Mouse (Mus musculus): ENCODE data around the gene Jsrp1.
"Not testable (repeated sequence)": the region's sequence is repeated elsewhere in the genome, so short reads cannot be mapped to it uniquely, and the experiment has no call there.

Jsrp1 gene

DNA sequence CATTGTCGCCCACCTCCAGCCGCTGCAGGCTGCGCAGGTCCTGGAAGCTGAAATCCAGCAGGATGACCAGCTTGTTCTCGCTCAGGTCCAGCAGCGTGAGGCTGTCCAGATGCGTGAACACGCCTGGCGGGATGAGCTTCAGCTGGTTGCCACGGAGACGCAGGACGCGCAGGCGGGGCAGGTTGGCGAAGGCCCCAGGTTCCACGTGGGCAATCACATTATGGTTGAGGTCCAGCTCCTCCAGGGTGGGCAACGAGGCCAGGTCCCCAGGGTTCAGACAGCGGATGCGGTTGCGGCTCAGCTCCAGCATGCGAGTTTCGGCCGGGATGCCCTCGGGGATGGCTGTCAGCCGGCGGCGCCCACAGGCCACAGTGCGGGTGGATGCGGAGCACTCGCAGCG lies 22.3 kb upstream of the Jsrp1 start:
- no peak for DNase-seq (ENCODE audit: low read depth in 1 of 2, low spot score in 2 of 2)

DNA sequence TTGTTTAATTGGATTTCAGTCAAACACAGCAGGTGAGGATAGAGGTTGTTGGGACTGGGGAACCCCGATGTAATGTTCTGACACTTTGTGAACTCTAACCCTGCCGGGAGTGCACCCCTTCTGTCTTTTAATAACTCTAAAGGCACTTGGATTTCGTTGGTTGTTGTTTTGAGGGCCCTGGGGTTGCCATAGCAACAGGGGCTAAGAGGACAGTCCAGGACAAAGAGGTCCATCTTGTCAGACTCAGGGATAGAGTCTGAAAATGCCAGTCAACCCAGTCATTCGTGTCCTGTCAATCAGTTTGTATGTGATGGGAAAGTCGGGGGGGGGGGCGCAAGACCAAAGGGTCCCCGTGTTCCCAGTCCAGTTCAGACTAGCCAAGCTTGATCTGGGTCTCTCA lies 19.5 kb upstream of the Jsrp1 start:
- no peak for DNase-seq (ENCODE audit: low read depth in 1 of 2, low spot score in 2 of 2)

DNA sequence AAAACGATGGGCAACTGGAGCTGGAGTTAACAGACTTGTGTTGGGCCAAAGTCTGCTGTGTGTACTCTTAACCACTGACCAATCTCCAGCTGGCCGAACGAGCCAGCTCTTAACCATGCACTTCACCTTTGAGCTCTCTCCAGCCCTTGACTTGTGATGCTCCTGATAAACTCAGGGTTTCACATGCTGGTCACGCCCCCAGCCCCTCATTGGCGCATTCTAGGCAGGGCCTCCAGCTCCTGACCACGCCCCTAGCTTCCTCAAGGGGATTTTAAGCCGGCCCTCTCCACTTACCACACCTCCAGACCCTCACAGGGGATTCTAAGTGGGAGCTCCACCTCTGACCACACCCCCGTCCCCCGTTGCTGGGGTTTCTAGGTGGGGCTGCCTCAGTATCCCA lies 17.8 kb upstream of the Jsrp1 start:
- no peak for DNase-seq (ENCODE audit: low read depth in 1 of 2, low spot score in 2 of 2)

DNA sequence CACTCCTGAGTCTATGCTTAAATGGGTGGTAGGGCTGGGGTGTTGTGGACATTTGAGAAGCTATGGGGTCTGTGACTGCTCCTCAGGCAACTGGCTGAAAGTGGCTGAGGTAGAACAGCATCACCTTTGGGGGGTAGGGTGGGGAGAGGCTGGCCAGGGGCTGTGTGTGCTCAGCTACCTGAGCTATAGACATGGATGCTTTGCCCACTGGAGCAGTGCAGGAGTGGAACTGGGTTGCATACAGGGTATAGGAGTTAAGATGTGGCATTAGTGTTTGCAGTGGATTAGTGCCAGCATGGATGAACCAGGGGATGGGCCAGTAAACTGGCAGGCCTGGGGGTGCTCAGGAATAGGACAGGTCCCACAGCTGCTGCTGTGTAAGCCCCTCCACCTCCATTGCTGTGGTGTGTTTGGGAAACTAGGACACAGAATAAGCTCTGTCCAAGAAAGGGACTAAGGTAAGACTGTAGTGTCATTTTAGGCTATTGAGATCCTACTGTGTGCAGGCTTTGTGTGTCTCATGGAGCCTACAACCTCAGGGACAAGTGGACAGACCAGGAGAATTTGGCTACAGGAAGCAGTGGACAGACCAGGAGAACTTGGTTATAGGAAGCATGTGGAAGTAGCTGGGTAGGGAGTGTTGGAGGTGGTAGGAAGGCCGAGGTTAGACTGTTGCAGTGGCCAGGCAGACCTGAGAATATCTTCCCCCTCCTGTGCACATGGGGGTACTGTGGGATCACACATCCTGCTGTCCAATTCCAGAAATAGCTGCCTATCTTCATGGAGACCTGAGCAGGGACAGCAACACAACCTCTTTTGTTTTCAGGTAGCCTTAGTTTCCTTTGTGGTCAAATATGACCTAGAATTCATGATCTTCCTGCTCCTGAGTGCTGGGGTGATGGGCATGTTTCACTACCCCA lies 16.3 kb upstream of the Jsrp1 start:
- no peak for DNase-seq (ENCODE audit: low read depth in 1 of 2, low spot score in 2 of 2)

DNA sequence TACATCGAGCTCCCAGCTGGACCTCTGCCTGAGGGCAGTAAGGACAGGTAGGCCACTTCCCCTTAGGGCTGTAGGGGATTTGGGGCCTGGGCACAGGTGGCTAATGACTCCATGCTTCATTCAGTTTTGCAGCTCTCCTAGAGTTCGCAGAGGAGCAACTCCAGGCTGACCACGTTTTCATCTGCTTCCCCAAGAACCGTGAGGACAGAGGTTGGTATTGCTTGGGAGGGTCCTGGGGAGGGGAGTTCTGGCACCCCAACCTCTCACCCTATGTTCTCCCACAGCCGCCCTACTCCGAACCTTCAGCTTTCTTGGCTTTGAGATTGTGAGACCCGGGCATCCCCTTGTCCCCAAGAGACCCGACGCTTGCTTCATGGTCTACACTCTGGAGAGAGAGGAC lies 15.3 kb upstream of the Jsrp1 start:
- DNase-seq (ENCODE audit: low read depth in 1 of 2, low spot score in 2 of 2), result not testable (repeated sequence)

DNA sequence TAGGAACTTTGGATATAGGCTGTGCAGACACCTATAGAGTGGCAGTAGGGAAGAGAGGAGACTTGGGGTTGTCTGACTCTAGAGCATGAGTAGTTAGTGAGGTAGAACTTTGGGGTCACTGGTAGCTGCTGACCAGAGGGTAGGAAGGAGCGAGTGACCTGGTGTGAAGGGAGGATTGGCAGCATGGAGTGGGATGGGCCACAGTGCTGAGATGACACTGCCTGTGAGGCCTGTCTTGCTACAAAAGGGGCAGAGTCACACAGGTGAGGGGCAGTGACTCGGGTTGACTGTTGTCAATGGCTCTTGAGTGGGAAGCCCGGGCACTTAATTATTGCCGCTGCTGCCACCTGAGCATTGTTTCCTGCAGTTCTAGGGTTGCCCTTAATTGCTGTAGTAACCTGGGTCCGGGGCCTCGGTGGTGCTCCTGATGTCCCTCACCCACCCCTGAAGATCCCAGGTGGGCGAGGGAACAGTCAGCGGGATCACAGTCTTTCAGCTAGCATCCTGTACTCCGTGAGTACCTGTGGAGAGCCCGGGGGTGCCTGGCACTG lies 14.6 kb upstream of the Jsrp1 start:
- no peak for DNase-seq (ENCODE audit: low read depth in 1 of 2, low spot score in 2 of 2)

DNA sequence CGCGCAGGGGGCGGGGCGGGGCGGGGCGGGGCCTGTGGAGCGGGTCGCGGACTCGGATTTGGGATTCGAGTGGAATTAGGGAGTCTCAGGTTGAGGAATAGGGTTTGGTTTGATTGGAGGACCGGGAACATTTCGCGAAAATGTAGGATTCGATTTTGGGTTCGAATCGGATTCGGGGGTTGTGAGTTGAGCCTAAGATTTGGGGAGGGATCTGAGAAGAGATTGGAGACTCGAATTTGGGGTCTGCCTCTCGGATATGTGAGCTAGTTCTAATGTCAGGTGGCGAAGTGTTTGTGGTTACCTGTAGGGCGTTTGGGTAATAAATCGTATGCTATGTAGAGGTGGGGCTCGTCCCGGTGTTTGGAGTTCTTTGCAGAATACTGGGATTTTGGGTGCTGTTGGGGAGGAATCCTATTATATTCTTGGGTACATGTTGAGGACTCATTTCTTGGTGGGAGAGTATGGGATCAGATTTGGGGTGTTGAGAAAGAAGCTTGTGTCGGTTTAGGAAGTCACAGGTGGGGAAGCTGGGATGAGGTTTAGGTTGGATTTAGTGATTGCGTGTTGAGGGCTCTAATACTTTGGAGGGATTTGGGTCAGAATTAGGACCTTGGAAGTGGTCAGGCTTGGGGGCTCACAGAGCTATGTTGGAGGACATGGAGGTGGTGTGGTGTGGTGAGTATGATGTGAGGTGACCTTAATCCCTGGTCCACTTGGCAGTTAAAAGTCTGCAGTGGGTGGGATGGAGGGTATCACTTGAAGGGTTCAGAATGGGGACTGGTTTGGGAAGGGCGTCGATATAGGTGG lies 14.0 kb upstream of the Jsrp1 start:
- DNase-seq (ENCODE audit: low read depth in 1 of 2, low spot score in 2 of 2), result no peak

DNA sequence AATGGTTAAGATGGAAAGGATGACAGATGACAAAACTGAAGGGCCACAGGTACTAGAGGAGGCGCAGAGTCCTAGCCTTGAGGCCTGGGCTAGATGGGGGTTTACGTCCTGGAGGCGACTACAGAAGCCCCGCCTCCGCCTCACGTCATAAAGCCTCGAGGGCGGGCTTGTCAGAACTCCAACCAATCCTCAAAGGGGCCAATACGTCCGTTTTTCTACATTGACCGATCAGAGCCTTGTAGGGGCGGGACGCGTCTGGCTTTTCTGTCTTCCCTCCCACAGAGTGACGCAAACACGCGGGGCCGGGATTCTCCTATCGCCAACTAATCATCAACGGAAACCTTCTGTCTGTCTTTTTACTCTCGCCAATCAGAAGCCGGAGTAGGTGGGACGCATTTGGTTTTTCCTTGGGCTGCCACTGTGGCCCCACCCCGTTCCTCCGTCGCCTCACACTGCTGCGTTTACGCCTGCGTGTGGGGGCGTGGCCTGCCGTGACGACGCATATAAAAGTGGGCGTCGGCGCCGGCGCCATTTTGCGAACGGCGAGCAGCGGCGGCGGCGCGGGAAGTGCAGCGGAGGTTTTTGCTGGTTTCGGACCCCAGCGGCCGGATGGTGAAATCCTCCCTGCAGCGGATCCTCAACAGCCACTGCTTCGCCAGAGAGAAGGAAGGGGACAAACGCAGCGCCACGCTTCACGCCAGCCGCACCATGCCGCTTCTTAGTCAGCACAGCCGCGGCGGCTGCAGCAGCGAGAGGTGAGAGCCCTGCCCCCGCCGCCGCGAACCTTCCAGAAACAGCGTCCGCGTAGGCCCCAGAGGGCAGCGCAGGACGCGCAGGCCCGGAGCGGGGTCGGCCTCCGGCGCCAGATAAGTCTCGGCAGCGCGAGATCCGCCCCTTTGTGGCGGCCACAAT lies 13.1 kb upstream of the Jsrp1 start, which contains the start of gene Oaz1:
Gene Oaz1, plus strand, starts transcription at position 506 of the 912 bp plus-strand sequence.
- DNase-seq (ENCODE audit: low read depth in 1 of 2, low spot score in 2 of 2), result peak; percentile 97 to 98

DNA sequence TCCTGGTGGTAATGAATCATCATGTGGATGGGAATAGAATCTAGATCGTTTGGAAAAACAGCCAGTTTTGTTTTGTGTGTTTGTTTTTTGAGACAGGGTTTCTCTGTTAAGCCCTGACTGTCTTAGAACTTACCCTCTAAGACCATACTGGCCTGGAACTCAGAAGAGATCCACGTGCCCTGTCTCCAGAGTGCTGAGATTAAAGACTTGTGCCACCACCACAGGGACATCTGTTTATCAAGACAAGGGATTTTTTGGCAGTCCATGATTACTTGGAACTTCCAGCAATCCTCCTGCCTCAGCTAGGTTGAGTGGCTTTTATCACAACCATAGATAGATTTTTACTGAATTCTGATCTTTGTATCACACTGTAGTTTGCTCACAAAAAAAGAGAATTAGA lies 11.5 kb upstream of the Jsrp1 start:
- no peak for DNase-seq (ENCODE audit: low read depth in 1 of 2, low spot score in 2 of 2)

DNA sequence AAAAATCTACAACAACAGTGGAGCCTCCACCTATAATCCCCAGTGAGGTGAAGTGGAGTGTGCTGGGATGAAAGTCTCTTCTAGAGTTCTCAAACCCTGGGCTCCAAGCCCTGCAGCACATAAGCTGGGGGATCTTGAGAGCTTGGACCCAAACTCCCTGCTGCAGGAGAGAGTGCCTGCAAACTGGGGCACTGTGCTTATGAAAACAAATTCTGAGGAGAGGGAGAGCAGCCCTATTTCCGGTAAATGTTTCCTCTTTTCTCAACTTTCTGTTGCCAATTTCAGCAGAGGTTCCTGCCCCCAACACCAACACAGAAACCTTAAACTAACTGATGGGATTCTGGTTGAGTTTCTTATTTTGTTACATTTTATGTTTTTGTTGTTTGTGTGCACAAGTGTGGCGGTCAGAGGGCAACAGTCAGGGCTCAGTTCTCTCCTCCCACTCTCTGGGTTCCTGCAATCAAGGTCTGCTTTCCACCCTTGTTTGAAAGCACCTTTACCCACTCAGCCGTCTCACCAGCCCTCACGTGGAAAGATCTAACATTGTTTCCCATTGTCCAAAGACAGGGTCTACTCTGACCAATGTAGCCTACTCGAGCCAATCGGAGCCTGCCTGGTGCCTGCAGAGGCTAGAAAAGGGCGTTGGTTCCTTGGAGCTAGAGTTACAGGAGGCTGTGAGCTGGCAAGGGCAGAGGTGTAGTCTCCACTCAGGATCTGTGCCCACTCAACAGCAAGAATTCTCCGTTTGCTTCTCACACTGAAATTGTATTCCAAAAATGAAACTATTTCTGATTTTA lies 10.7 kb upstream of the Jsrp1 start:
- no peak for DNase-seq (ENCODE audit: low read depth in 1 of 2, low spot score in 2 of 2)

DNA sequence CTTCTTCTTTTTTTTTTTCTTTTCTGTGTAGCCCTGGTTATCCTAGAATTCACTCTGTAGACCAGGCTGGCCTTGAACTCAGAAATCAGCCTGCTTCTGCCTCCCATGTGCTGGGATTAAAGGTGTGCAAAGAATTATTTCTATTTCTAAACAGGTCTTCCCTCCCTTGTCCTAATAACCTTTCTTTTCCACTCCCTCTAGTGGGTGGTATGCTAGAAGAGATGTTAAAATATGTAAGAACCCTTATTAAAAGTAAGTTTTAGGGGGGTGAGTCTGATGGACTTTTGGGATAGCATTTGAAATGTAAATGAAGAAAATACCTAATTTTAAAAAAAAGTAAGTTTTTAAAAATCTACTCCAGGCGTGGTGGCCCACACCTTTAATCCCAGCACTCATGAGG lies 10.0 kb upstream of the Jsrp1 start:
- no peak for DNase-seq (ENCODE audit: low read depth in 1 of 2, low spot score in 2 of 2)

DNA sequence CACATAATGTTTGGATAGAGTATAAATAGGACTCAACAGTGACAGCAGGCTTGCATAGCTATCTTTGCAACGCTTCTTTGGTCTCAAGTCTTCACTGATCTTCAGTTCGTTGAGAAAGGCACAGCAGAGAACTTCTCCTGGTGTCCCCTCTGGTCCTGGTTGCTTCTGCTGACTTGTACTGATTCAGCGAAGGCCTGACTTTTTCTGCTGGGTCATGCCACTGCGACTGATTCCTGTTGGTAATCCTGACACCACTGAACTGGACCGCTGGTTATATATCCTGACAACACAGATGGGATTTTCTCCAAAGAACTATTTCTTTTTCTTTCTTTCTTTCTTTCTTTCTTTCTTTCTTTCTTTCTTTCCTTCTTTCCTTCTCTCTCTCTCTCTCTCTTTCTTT lies 9.2 kb upstream of the Jsrp1 start:
- DNase-seq (ENCODE audit: low read depth in 1 of 2, low spot score in 2 of 2), result no peak

DNA sequence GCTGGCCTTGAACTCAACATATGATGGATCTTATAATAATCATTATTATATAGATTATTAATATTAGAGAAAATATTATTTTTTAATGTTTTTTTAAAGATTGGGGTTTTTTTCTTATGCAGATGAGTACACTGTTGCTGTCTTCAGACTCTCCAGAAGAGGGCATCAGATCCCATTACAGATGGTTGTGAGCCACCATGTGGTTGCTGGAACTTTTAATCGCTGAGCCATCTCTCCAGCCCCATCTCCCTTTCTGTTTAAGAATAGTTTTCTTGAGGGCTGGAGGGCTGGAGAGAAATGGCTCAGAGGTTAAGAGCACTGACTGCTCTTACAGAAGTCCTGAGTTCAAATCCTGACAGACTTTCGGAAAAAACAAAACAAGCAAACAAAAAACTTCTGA lies 8.7 kb upstream of the Jsrp1 start:
- no peak for DNase-seq (ENCODE audit: low read depth in 1 of 2, low spot score in 2 of 2)

DNA sequence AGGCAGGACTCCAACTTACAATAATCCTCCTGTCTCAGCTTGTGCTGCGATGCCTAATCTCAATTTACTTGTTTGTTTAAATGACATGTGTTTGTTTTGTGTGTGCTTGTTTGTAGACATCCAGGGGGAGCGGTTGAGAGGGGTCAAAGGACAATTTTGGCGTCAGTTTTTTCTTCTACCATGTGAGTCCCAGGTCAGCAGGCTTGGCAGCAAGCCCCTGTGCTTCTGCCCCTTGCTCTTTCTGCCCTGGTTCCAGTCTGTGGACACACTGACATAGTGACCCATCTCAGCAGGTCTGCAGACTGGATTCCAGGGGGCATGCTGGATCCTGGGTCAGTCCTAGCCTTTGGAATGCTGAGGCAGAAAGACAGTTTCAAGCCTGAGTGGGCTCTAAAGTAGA lies 6.1 kb upstream of the Jsrp1 start:
- DNase-seq (ENCODE audit: low read depth in 1 of 2, low spot score in 2 of 2), result no peak

DNA sequence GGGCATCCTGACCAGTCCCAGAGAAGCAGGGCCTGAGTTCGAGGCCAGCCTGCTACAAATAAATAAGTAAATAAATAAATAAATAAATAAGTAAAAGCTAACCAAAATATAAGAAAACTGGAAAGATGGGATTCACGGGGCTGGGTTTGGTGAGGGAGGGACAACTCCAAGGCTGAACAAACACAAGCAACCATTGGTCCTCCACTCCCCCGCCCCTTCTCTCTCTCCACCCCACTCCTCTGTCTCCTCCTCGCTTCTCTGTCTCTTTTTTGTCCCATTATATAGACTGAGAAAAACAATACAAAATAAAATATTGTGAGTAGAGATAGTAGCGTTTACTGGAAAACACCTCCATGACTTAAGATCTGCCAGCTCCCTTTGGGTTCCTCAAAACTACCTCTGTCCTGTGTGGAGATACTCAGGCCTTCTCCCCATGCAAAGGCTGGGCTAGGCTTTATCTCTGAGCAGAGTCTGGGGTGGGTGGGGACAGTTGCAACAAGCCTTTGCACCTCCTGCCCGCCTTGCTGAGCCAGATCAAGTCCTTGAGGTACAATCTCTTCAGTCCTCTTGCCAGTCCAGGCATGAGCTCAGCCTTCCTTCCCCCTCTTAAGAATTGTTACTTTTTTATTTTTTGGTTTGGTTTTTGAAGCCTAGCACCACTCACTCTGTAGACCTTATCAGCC lies 5.4 kb upstream of the Jsrp1 start:
- no peak for DNase-seq (ENCODE audit: low read depth in 1 of 2, low spot score in 2 of 2)

DNA sequence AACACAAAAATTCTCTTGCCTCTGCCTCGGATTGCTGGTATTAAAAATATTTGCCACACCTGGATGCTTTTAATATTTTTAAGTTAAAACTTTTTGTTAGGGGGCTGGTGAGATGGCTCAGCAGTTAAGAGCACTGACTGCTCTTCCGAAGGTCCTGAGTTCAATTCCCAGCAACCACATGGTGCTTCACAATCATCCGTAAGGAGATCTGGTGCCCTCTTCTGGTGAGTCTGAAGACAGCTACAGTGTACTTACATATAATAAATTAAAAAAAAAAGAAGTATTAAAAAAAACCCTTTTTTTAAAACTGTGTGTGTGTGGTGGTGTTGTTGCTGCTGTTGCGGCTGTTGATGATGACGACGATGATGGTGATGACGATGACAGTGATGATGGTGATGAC lies 4.7 kb upstream of the Jsrp1 start:
- not testable (repeated sequence) for DNase-seq (ENCODE audit: low read depth in 1 of 2, low spot score in 2 of 2)

DNA sequence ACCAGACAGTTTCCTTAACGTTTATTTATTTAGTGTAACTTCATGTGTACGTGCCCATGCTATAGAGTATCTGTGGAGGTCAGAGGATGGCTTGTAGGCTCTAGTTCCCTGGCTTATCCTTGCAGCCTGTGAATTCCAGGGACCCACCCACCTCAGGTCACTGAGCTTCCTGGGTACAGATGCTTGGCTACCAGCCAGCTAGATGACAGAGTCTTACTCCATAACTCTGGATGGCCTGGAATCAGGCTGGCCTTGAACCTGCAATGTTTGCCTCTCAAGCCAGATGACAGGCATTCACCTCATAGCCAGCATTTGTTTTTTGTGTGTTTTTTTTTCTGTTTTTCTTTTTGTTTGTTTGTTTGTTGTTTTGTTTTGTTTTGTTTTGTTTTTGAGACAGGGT lies 3.9 kb upstream of the Jsrp1 start:
- no peak for DNase-seq (ENCODE audit: low read depth in 1 of 2, low spot score in 2 of 2)

DNA sequence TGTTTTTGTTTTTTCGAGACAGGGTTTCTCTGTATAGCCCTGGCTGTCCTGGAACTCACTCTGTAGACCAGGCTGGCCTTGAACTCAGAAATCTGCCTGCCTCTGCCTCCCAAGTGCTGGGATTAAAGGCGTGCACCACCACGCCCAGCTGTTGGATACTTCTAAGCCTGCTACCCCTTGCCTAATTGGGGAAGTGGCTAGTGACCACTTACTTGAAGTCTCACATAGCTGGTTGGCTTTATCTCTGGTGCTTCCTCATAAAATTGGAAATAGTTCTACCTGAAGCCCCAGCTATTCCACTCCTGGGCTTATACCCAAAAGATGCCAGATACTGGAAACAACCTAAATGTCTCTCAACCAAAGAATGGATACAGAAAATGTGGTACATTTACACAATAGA lies 3.0 kb upstream of the Jsrp1 start:
- not testable (repeated sequence) for DNase-seq (ENCODE audit: low read depth in 1 of 2, low spot score in 2 of 2)

DNA sequence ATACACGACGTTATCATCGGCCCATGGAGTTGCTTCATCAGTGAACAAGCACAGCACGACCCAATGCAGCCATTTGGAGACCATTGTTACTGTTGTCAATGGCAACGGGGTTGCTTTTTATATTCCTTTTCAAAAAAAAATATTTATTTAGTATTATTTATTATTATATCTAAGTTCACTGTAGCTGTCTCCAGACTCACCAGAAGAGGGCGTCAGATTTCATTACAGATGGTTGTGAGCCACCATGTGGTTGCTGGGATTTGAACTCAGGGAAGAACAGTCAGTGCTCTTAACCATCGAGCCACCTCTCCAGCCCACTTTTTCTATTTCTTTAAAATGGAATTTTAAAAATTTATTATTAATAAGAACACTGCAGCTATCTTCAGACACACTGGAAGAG lies 1.5 kb upstream of the Jsrp1 start:
- DNase-seq (ENCODE audit: low read depth in 1 of 2, low spot score in 2 of 2), result no peak
